Mouse (Mus musculus): ENCODE measurements around the gene Ptpn3.

Ptpn3 gene

DNA sequence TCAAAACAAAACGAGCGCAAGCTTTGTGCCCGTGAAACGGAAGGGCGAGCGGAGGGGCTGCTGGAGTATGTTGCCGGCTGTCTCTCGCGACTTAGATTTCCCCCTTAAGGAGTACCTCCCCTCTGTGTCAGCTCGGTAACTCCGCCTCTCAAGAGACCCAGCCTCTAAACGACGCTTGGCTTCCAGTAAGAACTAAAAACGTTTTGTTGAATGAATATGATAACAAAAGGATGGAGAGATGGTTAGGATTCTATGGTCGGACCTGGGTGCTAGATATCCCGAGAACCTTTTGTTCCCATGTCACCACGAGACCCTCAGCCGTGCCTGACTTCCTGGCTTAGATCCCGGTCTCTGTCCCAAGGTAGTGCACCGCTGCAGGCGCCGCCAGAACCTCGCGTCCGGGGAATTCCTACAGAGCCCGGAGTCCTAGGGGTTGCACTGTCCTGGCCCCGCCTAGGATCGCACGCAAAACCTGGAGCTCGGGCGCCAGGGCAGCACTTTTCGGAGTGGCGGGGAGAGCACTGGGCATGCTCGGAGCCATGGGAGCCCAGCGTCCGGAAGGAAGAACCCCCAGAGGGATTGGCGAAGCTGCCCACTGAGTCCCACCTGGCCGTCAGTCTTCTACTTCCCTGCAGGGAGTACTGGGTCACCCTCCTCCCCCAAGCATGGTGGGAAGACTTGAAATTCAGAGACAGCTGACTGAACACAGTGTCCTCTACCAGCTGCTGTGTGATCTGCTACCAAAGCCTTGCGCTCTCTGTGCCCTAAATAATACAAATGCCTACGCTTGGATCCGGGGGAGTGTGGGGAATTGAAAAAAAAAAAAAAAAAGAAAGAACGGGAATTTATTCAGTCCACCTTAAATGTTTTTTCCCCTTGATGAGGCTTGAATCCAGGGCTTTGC lies at the start of gene Ptpn3:
TSS of gene Ptpn3 (minus strand) at position 428 of the 904 bp plus-strand sequence.
- DNase-seq (ENCODE audit: extremely low spot score): peak; percentile 90

- DNase-seq (ENCODE audit: extremely low spot score): no peak
Observed at GRCm38 (mm10) chr4:57350541-57350940, 48.9 kb upstream of the Ptpn3 start.

GRCm38 (mm10) chr4:57343996-57344395 lies 42.4 kb upstream of the Ptpn3 start:
- DNase-seq (ENCODE audit: extremely low spot score): no peak

DNA sequence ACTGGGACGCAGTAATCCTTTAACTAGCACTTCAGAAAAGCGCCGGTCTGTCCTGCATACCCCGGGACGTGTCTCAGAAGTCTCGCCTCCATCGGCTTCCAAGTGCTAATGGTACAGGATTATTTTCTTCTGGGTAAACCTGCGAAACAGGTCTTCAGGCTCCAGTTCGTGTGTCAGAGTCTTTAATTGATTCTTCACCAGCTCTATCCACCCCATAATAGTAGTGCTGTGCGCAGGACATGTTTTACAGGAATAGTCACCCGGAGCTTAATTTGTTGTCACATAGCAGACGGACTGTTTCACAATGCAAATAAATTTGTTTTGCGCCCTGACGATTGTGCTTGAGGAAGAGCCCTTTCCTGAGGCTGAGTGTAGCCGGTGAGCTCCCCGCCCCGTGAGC lies 37.3 kb upstream of the Ptpn3 start:
- no peak for DNase-seq (ENCODE audit: extremely low spot score)

GRCm38 (mm10) chr4:57338061-57338460 lies 36.4 kb upstream of the Ptpn3 start:
- peak; percentile 16 for DNase-seq (ENCODE audit: extremely low spot score)

- DNase-seq (ENCODE audit: extremely low spot score): no peak
Observed at GRCm38 (mm10) chr4:57335000-57335666, 33.5 kb upstream of the Ptpn3 start.

- no peak for DNase-seq (ENCODE audit: extremely low spot score)
Observed at GRCm38 (mm10) chr4:57333926-57334548, 32.4 kb upstream of the Ptpn3 start.

- DNase-seq (ENCODE audit: extremely low spot score): no peak
Observed at GRCm38 (mm10) chr4:57332511-57332910, 30.9 kb upstream of the Ptpn3 start.

- peak; percentile 40 for DNase-seq (ENCODE audit: extremely low spot score)
Observed at GRCm38 (mm10) chr4:57320606-57321327, 19.1 kb upstream of the Ptpn3 start.

GRCm38 (mm10) chr4:57318525-57319212 lies 17.0 kb upstream of the Ptpn3 start:
- DNase-seq (ENCODE audit: extremely low spot score): no peak

DNA sequence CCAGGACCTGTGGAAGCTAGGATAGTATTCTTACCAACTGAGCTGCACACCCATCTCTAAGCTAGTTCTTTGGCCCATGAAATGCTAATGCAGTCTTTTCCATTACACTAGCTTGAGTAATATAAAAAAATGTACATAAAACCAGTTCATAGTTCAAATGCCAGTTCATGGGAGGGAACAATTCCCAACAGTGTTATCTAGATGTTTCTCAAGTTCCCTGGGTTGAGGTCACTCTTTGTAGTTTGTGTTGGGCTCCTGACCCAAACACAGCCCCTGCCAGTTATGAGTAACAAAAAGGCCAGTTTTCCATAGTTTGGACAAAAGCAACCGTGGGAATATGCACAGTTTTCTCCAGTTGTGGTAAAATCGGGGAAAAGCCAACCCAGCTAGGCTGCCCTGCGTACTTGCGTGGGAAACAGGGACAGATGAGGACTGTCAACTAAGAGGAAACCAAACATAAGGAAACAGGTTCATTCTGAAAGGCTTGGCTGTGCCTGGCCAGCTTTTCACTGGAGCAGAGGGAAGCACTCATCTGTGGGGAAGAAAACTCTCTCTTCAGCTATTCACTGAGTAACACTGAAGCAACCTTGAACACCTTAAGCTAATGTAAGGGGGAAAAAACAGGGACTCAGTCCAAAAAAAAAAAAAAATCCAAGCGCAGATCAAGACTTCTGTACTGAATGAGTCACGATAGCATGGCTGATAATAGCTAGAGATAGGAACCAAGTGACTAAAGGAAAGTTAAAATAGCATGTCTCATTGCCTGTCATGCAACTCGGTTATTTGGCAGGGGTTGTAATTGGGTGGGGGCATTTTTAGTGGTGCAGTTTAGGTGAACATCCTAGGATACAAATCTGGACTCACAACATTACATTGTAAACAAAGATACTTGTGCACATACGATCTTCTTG lies 10.9 kb upstream of the Ptpn3 start:
- DNase-seq (ENCODE audit: extremely low spot score): no peak

DNA sequence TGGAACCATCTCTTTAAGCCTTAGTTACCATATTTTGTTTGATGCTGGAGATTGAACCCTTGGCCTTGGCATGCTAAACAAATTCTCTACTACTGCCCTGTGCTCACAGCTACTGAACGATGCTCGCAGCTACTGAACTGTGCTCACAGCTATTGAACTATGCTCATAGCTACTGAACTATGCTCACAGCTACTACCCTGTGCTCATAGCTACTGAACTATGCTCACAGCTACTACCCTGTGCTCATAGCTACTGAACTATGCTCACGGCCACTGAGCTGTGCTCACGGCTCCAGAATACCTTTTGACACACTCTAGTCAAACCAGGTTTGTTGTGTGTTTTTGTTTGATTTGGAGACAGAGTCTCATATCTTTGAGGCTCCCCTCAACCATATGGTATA lies 10.1 kb upstream of the Ptpn3 start:
- DNase-seq (ENCODE audit: extremely low spot score): no peak

DNA sequence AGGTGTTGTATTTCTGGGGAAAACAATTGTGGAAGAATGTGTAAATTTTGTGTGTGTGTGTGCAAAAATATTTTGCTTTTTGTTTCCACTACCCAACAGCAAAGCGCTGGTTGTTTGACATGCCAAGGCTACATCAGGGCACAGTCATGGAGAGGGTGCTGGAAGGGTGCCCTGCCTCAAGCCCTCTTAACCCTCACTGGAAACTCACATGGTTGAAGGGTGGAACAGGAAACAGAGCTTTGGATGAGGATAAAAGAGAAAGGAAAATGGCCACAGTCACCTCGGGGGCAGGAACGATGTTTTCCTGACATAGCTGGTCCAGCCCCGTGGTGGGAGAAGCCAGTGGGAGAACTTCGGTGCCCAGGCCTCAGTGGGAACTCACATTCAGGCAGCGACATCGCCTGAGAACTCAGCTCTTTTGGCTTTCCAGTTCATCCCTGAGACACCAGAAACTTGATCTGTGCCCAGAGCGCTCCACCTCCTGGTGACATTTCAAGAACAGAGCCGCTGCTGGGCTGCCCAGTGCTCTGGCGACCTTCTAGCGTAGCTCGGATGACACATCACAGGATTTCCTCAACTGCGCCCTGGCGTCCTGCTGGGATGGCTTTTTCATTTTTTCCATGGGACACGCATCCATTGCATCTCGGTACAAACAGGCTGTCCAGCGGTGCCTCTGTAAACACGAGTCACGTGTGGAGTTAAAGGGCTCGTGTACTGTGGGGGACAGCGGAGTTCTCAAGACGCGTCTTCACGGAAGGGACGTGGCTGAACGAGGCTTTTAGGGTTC lies 6.8 kb upstream of the Ptpn3 start:
- DNase-seq (ENCODE audit: extremely low spot score): peak; percentile 31

DNA sequence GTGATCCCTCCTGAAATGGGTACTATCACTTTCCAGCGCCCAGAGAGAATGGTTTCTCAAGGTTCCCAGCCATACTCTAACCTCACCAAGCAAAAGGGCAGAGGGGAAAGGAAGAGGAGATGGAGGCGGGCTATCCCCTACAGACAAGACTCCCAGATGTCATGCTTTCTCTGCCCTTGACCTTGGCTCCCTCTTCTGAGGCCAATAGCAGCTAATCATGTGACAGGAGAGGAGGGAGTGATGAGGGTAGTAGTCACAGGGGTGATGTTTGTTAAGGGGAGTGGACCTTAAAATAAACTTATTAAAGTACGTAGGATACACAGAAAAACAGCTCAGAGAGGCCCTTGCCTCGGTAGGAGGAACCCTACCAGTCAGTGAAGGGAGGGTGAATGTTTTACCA lies 6.1 kb upstream of the Ptpn3 start:
- DNase-seq (ENCODE audit: extremely low spot score): no peak

DNA sequence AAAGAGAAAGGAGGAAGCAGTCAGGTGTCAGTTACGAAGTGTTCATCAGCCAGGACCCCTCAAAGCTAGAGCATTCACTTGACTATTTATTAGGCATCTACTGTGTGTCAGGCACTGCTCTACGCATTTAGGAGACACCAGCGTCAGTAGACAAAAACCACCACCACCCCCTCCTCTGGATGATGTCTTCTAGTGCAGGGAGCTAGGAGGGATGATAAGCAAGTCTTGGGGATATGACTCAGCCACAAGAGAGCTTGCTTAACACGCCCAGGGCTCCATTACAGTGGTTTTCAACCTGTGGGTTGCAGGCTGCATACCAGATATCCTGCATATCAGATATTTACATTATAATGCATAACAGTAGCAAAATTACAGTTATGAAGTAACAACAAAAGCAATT lies 4.6 kb upstream of the Ptpn3 start:
- DNase-seq (ENCODE audit: extremely low spot score): no peak

GRCm38 (mm10) chr4:57305644-57306043 lies 4.0 kb upstream of the Ptpn3 start:
- no peak for DNase-seq (ENCODE audit: extremely low spot score)

DNA sequence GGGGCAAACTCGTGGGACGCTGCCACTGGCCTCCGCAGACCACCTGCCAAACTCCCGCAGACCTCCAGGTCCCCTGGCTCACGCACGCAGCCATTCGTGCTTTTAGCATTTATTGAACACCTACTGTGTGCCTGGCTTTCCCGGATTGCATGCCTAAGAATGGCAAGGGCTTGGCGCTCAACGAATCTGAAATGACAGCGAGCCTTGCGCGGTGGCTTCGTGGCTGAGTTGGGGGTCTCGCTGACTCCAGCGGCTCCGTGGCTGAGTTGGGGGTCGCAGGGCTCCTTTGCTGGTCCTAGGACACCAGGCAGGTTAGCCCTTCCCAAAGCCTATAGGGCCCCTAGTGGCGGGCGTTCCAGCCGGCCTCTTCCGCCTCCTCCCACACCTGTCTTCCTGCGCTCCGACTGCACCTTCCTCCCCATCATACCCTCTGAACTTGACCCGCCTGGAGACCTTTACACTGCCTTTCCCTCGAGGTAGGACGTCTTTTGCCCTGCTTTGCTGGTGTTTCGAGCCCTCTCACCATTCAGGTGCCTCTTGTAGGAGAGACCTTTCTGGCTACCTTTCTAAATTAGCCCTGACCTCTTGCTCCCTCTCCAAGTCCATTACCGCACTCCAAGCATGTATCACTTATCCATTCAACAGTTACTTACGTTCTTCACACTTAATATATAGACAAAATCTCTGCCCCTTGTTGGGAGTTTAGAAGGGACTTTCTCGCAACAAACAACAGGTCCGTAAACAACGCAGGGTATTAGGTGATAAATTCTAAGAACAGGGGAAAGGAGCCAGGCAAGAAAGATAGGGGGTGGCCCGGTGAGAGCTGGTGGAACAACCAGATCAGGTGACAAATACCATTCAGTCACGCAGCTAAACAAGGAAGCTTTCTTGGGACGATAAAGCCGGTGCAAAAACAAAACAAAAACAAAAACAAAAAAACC lies 898 bp downstream of the Ptpn3 start:
- peak; percentile 48 for DNase-seq (ENCODE audit: extremely low spot score)

DNA sequence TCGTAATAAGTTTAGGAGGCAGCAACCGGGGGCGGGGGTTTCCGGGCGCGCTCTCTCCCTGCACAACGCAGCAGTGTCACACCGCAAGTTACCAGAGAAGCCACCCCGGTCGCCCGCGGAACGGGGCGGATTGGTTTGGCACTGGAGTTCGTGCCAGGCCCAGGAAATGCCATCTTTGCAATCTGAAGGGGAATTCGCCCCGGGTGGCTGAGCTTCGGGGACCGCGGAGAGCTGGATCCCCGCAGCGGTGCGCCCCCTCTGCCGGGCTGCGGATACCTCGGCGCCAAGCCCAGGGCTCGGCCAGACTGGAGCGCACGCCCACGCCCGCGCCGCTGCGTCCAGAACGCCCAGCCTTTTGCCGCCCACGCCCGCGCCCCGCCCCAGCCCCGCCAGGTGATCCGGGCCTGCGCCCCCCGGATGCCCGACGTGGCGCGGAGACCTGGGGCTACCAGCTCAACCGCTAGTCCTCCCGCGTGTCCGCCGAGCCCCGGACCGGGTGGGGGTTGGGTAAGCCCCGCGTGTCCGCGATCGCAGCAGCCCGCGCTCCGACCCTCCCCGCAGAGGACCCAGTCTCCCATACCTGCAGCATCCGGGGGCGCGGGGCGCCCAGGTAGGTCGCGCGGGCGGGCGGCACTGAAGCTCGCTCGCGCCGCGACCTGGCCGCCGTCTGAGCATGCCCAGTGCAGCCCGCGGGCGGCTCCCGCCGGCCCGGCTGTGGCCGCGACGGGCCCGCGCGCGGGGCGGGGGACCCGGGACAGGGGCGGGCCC lies 1.8 kb downstream of the Ptpn3 start:
- peak; percentile 54 for DNase-seq (ENCODE audit: extremely low spot score)

Measured in embryo, embryonic 9.5 days (tissue).